Comparison of ENCODE assay signal across 9 mouse cellular contexts in the genomic region with DNA sequence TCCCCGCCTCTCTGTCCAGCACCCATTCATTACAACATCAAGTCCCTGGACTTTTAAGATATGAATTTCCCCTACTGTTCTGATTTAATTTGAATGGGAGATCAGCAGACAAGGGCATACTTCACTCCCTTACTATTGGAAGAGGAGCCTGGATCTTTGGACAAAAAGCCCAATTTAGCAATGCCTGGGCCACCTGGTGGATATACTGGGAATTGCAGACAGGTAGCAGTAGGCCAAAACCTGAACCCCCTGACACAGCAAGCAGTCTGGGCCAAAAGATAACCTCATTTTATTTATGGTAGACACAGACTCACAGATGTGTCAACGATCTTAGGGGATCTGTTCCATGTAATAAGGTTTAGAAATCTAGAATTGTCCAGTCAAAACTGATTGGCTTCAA. TPM values are rescaled to one million over a fixed set of nuclear protein-coding genes. Genes with fewer than 3 reads are reported as not detected.
DNase-seq lines count a peak whose midpoint lies in the region; ATAC-seq and TF ChIP-seq lines count a peak whose summit lies in the region.
"Had no signal": no experiment of that assay in that cellular context is flagged by ENCODE, and none has a peak within 500 bp of the region (broad histone marks: within the 10 kb centered on the region; RNA-seq: fewer than 3 reads in every experiment).

No protein-coding gene starts in this region.

- no peak overlapping the region for H3K9ac ChIP-seq in forebrain, embryonic 15.5 days (replicated peaks)
- no peak overlapping the region for H3K9ac ChIP-seq in midbrain, embryonic 14.5 days (replicated peaks; ENCODE audit: low read length)
- H3K9ac ChIP-seq in midbrain, embryonic 13.5 days (replicated peaks) = no peak overlapping the region
- no peak overlapping the region for H3K9ac ChIP-seq in embryonic facial prominence, embryonic 14.5 days (ENCODE audit: low read depth, low read length)

- no peak overlapping the region for H3K4me3 ChIP-seq in forebrain, embryonic 10.5 days
- no peak overlapping the region for H3K4me3 ChIP-seq in forebrain, embryonic 15.5 days
- H3K4me3 ChIP-seq in midbrain, embryonic 14.5 days (replicated peaks; ENCODE audit: low read depth, low read length) = no peak overlapping the region
- no peak overlapping the region for H3K4me3 ChIP-seq in midbrain, embryonic 13.5 days (replicated peaks)
- no peak overlapping the region for H3K4me3 ChIP-seq in embryonic facial prominence, embryonic 14.5 days (ENCODE audit: low read depth, low read length)
- no peak overlapping the region for H3K4me3 ChIP-seq in left cerebral cortex, adult 2 months

- TF ChIP-seq CTCF in left cerebral cortex, adult 2 months (IDR thresholded peaks at IDR 0.05) = peak; percentile 95

- no peak overlapping the region for H3K4me2 ChIP-seq in forebrain, embryonic 15.5 days (replicated peaks)
- no peak overlapping the region for H3K4me2 ChIP-seq in midbrain, embryonic 14.5 days (ENCODE audit: low read length)
- no peak overlapping the region for H3K4me2 ChIP-seq in midbrain, embryonic 13.5 days (replicated peaks)
- H3K4me2 ChIP-seq in embryonic facial prominence, embryonic 14.5 days (ENCODE audit: low read depth, low read length) = no peak overlapping the region

- WGBS in forebrain, embryonic 10.5 days = 45% methylated on average over 2 of the region's 2 CpGs
- 34% methylated on average over 2 of the region's 2 CpGs for WGBS in forebrain, embryonic 15.5 days
- WGBS in midbrain, embryonic 14.5 days = 43% methylated on average over 2 of the region's 2 CpGs
- 44% methylated on average over 2 of the region's 2 CpGs for WGBS in midbrain, embryonic 13.5 days
- 45% methylated on average over 2 of the region's 2 CpGs for WGBS in embryonic facial prominence, embryonic 14.5 days

- no peak overlapping the region for H3K27ac ChIP-seq in forebrain, embryonic 10.5 days
- H3K27ac ChIP-seq in forebrain, embryonic 15.5 days (replicated peaks) = no peak overlapping the region
- H3K27ac ChIP-seq in midbrain, embryonic 14.5 days (replicated peaks; ENCODE audit: low read depth, low read length) = no peak overlapping the region
- no peak overlapping the region for H3K27ac ChIP-seq in midbrain, embryonic 13.5 days
- H3K27ac ChIP-seq in embryonic facial prominence, embryonic 14.5 days (replicated peaks; ENCODE audit: low read depth, low read length) = no peak overlapping the region
- H3K27ac ChIP-seq in left cerebral cortex, adult 2 months = no peak overlapping the region

- ATAC-seq in forebrain, embryonic 15.5 days (replicated peaks) = no peak; the same call in 1 of the 2 replicates
- no peak for ATAC-seq in midbrain, embryonic 14.5 days (ENCODE audit: low FRiP score, low TSS enrichment)
- no peak for ATAC-seq in midbrain, embryonic 13.5 days
- ATAC-seq in embryonic facial prominence, embryonic 14.5 days (ENCODE audit: low read depth) = no peak

- no peaks in the 10 kb centered on the region for H3K4me1 ChIP-seq in forebrain, embryonic 10.5 days
- H3K4me1 ChIP-seq in forebrain, embryonic 15.5 days = no peaks in the 10 kb centered on the region
- no peaks in the 10 kb centered on the region for H3K4me1 ChIP-seq in midbrain, embryonic 14.5 days (ENCODE audit: control insufficient read depth, insufficient read depth, low read length)
- H3K4me1 ChIP-seq in midbrain, embryonic 13.5 days (replicated peaks) = peaks cover under 1% of the 10 kb centered on the region; the same call in 1 of the 2 replicates
- no peaks in the 10 kb centered on the region for H3K4me1 ChIP-seq in embryonic facial prominence, embryonic 14.5 days (ENCODE audit: control insufficient read depth, insufficient read depth, low read length)

- no peaks in the 10 kb centered on the region for H3K27me3 ChIP-seq in forebrain, embryonic 10.5 days (ENCODE audit: poor library complexity, severe bottlenecking)
- no peaks in the 10 kb centered on the region for H3K27me3 ChIP-seq in forebrain, embryonic 15.5 days
- H3K27me3 ChIP-seq in midbrain, embryonic 14.5 days (ENCODE audit: control insufficient read depth, insufficient read depth, low read length) = no peaks in the 10 kb centered on the region
- peaks cover 6% of the 10 kb centered on the region; the same call in 1 of the 2 replicates for H3K27me3 ChIP-seq in midbrain, embryonic 13.5 days
- no peaks in the 10 kb centered on the region for H3K27me3 ChIP-seq in embryonic facial prominence, embryonic 14.5 days (replicated peaks; ENCODE audit: control insufficient read depth, insufficient read depth, low read length)

- H3K36me3 ChIP-seq in forebrain, embryonic 10.5 days (replicated peaks) = no peaks in the 10 kb centered on the region
- no peaks in the 10 kb centered on the region for H3K36me3 ChIP-seq in forebrain, embryonic 15.5 days
- no peaks in the 10 kb centered on the region for H3K36me3 ChIP-seq in midbrain, embryonic 14.5 days (ENCODE audit: control insufficient read depth, insufficient read depth, low read length)
- H3K36me3 ChIP-seq in midbrain, embryonic 13.5 days = no peaks in the 10 kb centered on the region
- no peaks in the 10 kb centered on the region for H3K36me3 ChIP-seq in embryonic facial prominence, embryonic 14.5 days (ENCODE audit: control insufficient read depth, insufficient read depth, low read length)

- intact Hi-C loops in left cerebral cortex, adult 2 months (cut with DNase I) = loop anchor here (1.0 to 5.0 kb wide), 3 partner anchors 39 to 159 kb away; partner anchors contain the start of gene Prima1

- DNase-seq in forebrain, embryonic 10.5 days (ENCODE audit: extremely low spot score, low spot score) = peak; percentile 66
- DNase-seq in midbrain, embryonic 14.5 days = peak; percentile 85
- peak; percentile 68 for DNase-seq in adrenal gland, postnatal 25 days
- peak; percentile 32 for DNase-seq in embryonic facial prominence, embryonic 14.5 days (ENCODE audit: low spot score)
- peak; percentile 69 to 77 for DNase-seq in left cerebral cortex, adult 2 months (ENCODE audit: extremely low spot score in 1 of 2, low spot score in 2 of 2)
- peak; percentile 36 for DNase-seq in retina, postnatal 7 days (ENCODE audit: low read depth, low spot score)

- H3K9me3 ChIP-seq in forebrain, embryonic 10.5 days = no peaks in the 10 kb centered on the region
- H3K9me3 ChIP-seq in forebrain, embryonic 15.5 days = no peaks in the 10 kb centered on the region
- H3K9me3 ChIP-seq in midbrain, embryonic 14.5 days (ENCODE audit: control insufficient read depth, low read length) = no peaks in the 10 kb centered on the region
- H3K9me3 ChIP-seq in midbrain, embryonic 13.5 days = no peaks in the 10 kb centered on the region
- H3K9me3 ChIP-seq in embryonic facial prominence, embryonic 14.5 days (ENCODE audit: control insufficient read depth, low read length) = no peaks in the 10 kb centered on the region

RNA-seq across cellular contexts. Expression of gene Fam181a, which starts 9.1 kb away (rescaled TPM):
- polyA plus RNA-seq in forebrain, embryonic 10.5 days (2016; fragmentation: Nextera tagmentation; extraction: Ambion mirVana) = 24.0 and 27.7 TPM in 2 replicates
- polyA plus RNA-seq in forebrain, embryonic 15.5 days (2015; fragmentation: Nextera tagmentation; extraction: Ambion mirVana) = 4.0 TPM in 2 replicates
- polyA plus RNA-seq in midbrain, embryonic 14.5 days (2014; fragmentation: Nextera tagmentation; extraction: Ambion mirVana) = 8.9 and 15.9 TPM in 2 replicates
- 19.4 and 21.1 TPM in 2 replicates for polyA plus RNA-seq in midbrain, embryonic 13.5 days (2015; fragmentation: Nextera tagmentation; extraction: Ambion mirVana)
- not detected in 2 replicates for total RNA-seq in adrenal gland, postnatal 25 days (2021)
- polyA plus RNA-seq in embryonic facial prominence, embryonic 14.5 days (2014; fragmentation: Nextera tagmentation; extraction: Ambion mirVana) = 0.21 TPM in 1 of 2 replicates, not detected in the other
- 1 to 10 TPM; 1.6 to 2.6 TPM for total RNA-seq in left cerebral cortex, adult 2 months (2021)
- polyA plus RNA-seq: large intestine, adult 2 months had no signal

RNA-seq across cellular contexts. Expression of gene Asb2, which starts 54.2 kb away (rescaled TPM):
- polyA plus RNA-seq in forebrain, embryonic 10.5 days (2016; fragmentation: Nextera tagmentation; extraction: Ambion mirVana) = 0.43 and 0.57 TPM in 2 replicates
- 0.55 and 0.74 TPM in 2 replicates for polyA plus RNA-seq in forebrain, embryonic 15.5 days (2015; fragmentation: Nextera tagmentation; extraction: Ambion mirVana)
- polyA plus RNA-seq in midbrain, embryonic 14.5 days (2014; fragmentation: Nextera tagmentation; extraction: Ambion mirVana) = 0.39 and 0.46 TPM in 2 replicates
- polyA plus RNA-seq in midbrain, embryonic 13.5 days (2015; fragmentation: Nextera tagmentation; extraction: Ambion mirVana) = 0.57 and 0.82 TPM in 2 replicates
- 0.85 and 1.4 TPM in 2 replicates for total RNA-seq in adrenal gland, postnatal 25 days (2021)
- 21.1 and 22.0 TPM in 2 replicates for polyA plus RNA-seq in embryonic facial prominence, embryonic 14.5 days (2014; fragmentation: Nextera tagmentation; extraction: Ambion mirVana)
- 1 to 10 TPM; 3.3 to 3.7 TPM for total RNA-seq in left cerebral cortex, adult 2 months (2021)

RNA-seq across cellular contexts. Expression of gene Prima1, which starts 59.7 kb away (rescaled TPM):
- polyA plus RNA-seq in forebrain, embryonic 10.5 days (2016; fragmentation: Nextera tagmentation; extraction: Ambion mirVana) = not detected in 2 replicates
- polyA plus RNA-seq in forebrain, embryonic 15.5 days (2015; fragmentation: Nextera tagmentation; extraction: Ambion mirVana) = 0.23 and 0.25 TPM in 2 replicates
- polyA plus RNA-seq in midbrain, embryonic 14.5 days (2014; fragmentation: Nextera tagmentation; extraction: Ambion mirVana) = 1.1 and 1.2 TPM in 2 replicates
- 1.6 and 2.1 TPM in 2 replicates for polyA plus RNA-seq in midbrain, embryonic 13.5 days (2015; fragmentation: Nextera tagmentation; extraction: Ambion mirVana)
- 1.4 and 1.8 TPM in 2 replicates for total RNA-seq in adrenal gland, postnatal 25 days (2021)
- 0.57 and 1.9 TPM in 2 replicates for polyA plus RNA-seq in embryonic facial prominence, embryonic 14.5 days (2014; fragmentation: Nextera tagmentation; extraction: Ambion mirVana)
- 1 to 10 TPM; 4.2 to 6.1 TPM for total RNA-seq in left cerebral cortex, adult 2 months (2021)

Comparison
In these comparisons a context has a peak if more than half of its experiments do, and no peak if none do; other contexts are left out.
1. DNase-seq: peak in every context shown above with its lines; median percentile 85 in midbrain, embryonic 14.5 days; 73 in left cerebral cortex, adult 2 months; 68 in adrenal gland, postnatal 25 days; 66 in forebrain, embryonic 10.5 days; 36 in retina, postnatal 7 days; 32 in embryonic facial prominence, embryonic 14.5 days.
2. RNA of gene Asb2, which starts 54.2 kb away (polyA plus RNA-seq): 21.1 to 22.0 TPM in embryonic facial prominence, embryonic 14.5 days; 0.43 to 0.57 TPM in forebrain, embryonic 10.5 days, 0.57 to 0.82 TPM in midbrain, embryonic 13.5 days, 0.55 to 0.74 TPM in forebrain, embryonic 15.5 days and 0.39 to 0.46 TPM in midbrain, embryonic 14.5 days; every median in the first group is over 10 times any median in the second.